Mouse (Mus musculus) kidney, adult 2 months (tissue): ENCODE data around the gene Piezo1. TPM values are rescaled to one million over a fixed set of nuclear protein-coding genes. Genes with fewer than 3 reads are reported as not detected.

Experiments
- DNase-seq: peaks from one replicate; pipeline ENCODE4 v3.0.0; 2021
- H3K27ac ChIP-seq: fragments of 200-500 bp; 2 replicates; pipeline ENCODE4 v1.5.1; 2012; ENCODE audit warnings: low read depth, low read length, control low read depth, inconsistent platforms; ENCODE audit not compliant: insufficient read depth
- H3K27me3 ChIP-seq: fragments of 200-500 bp; replicated peaks from 2 replicates; pipeline ENCODE4 v1.6.1; 2012; ENCODE audit warnings: mild to moderate bottlenecking, moderate library complexity, low read length, inconsistent platforms; ENCODE audit not compliant: control insufficient read depth, insufficient read depth
- H3K36me3 ChIP-seq: fragments of 200-500 bp; 2 replicates; pipeline ENCODE4 v1.6.1; 2012; ENCODE audit warnings: mild to moderate bottlenecking, moderate library complexity, low read length, inconsistent platforms; ENCODE audit not compliant: control insufficient read depth, insufficient read depth
- H3K4me1 ChIP-seq: fragments of 200-500 bp; 2 replicates; pipeline ENCODE4 v1.6.1; 2011; ENCODE audit warnings: low read length; ENCODE audit not compliant: control insufficient read depth, insufficient read depth
- H3K4me3 ChIP-seq: fragments of 200-500 bp; 2 replicates; pipeline ENCODE4 v1.5.1; 2011; ENCODE audit warnings: mild to moderate bottlenecking, low read depth, low read length, control low read depth; ENCODE audit not compliant: insufficient read depth
- CTCF ChIP-seq: fragments of 200-500 bp; conservative IDR thresholded peaks from 2 replicates; pipeline ENCODE4 v1.5.1; 2011; ENCODE audit warnings: low read depth, mild to moderate bottlenecking, control low read depth, low read length, moderate library complexity, mixed read lengths; ENCODE audit not compliant: insufficient read depth, insufficient read length
- POLR2A ChIP-seq: fragments of 200-500 bp; IDR thresholded peaks from one replicate; pipeline ENCODE4 v1.6.1; 2011; ENCODE audit warnings: low read depth, low read length, control low read depth
- WGBS: fragments of 180-500 bp; shearing (Covaris S2); methylation state at CpG from one replicate; pipeline ENCODE4 v1.1.7; 2018; 5-methylcytosine and 5-hydroxymethylcytosine counted together
- polyA plus RNA-seq: library from polyadenylated mRNA; depleted of rRNA; stranded (reverse); fragments of >200 nt; gene quantifications from 2 replicates; pipeline ENCODE4 v1.2.3, GENCODE M21; 2012

The Piezo1 gene
- polyA plus RNA-seq, 1 experiment = 102 TPM

DNA sequence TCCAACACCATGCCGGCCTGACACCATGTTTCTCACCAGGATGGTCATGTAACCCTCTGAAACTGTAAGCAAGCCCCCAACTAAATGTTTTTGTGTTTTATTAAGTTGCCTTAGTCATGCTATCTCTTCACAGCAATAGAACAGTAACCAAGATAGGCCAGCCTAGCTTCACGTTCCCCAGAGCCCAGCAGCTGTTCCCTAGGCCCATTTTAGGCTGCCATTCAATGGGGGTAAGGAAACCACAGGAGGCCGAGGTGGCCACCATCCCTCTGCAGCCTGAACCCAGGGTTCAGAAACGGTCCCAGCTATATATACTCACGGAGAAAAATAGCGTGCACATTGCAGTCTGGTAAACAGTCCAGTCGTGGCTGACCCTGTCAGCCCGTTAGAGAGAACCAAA is 7.0 kb downstream of the Piezo1 start:
- Histone ChIP-seq H3K27ac (no peak overlapping the region), H3K27me3 (no peaks in the 10 kb centered on the region), H3K36me3 (no peaks in the 10 kb centered on the region), H3K4me3 (no peak overlapping the region), H3K4me1 (peaks cover 32% of the 10 kb centered on the region)
- WGBS = 93% methylated on average over 8 of the region's 8 CpGs
- DNase-seq = no peak
- no peak for TF ChIP-seq CTCF
- no peak for TF ChIP-seq POLR2A

- TF ChIP-seq POLR2A = no peak
- no peak for TF ChIP-seq CTCF
- Histone ChIP-seq H3K4me3 (no peak overlapping the region), H3K27ac (no peak overlapping the region), H3K4me1 (peaks cover 17% of the 10 kb centered on the region; the same call in 1 of the 2 replicates), H3K36me3 (no peaks in the 10 kb centered on the region), H3K27me3 (no peaks in the 10 kb centered on the region)
- 73% methylated on average over 9 of the region's 9 CpGs for WGBS
- no peak for DNase-seq
These were observed 12.6 kb downstream of the Piezo1 start for GRCm38 (mm10) chr8:122538310-122539076.

GRCm38 (mm10) chr8:122537812-122538211 is 13.3 kb downstream of the Piezo1 start:
- no peak overlapping the region for H3K27ac ChIP-seq

GRCm38 (mm10) chr8:122537033-122537432 is 14.1 kb downstream of the Piezo1 start:
- Histone ChIP-seq H3K36me3 (no peaks in the 10 kb centered on the region), H3K4me3 (no peak overlapping the region), H3K4me1 (peaks cover 25% of the 10 kb centered on the region), H3K27me3 (no peaks in the 10 kb centered on the region), H3K27ac (peak overlapping the region; percentile 53)
- TF ChIP-seq CTCF (no peak), POLR2A (no peak)
- WGBS = 32% methylated on average over 6 of the region's 6 CpGs
- DNase-seq = peak; percentile 74

More at GRCm38 (mm10) chr8:122537812-122538211, 13.3 kb downstream of the Piezo1 start:
- TF ChIP-seq POLR2A = no peak
- no peaks in the 10 kb centered on the region for H3K27me3 ChIP-seq
- WGBS = 79% methylated on average over 2 of the region's 2 CpGs
- peaks cover 22% of the 10 kb centered on the region for H3K4me1 ChIP-seq
- no peak overlapping the region for H3K4me3 ChIP-seq
- DNase-seq = no peak
- H3K36me3 ChIP-seq = no peaks in the 10 kb centered on the region

GRCm38 (mm10) chr8:122531312-122531711 is 19.8 kb downstream of the Piezo1 start:
- WGBS = 67% methylated on average over 8 of the region's 8 CpGs

GRCm38 (mm10) chr8:122529159-122529558 is 22.0 kb downstream of the Piezo1 start:
- H3K36me3 ChIP-seq = no peaks in the 10 kb centered on the region
- TF ChIP-seq POLR2A (no peak), CTCF (no peak)
- WGBS = 58% methylated on average over 4 of the region's 4 CpGs
- no peaks in the 10 kb centered on the region for H3K27me3 ChIP-seq
- peak; percentile 94 for DNase-seq
- H3K4me1 ChIP-seq = peaks cover 61% of the 10 kb centered on the region
- peak overlapping the region; percentile 46 for H3K27ac ChIP-seq
- no peak overlapping the region for H3K4me3 ChIP-seq

More at GRCm38 (mm10) chr8:122531312-122531711, 19.8 kb downstream of the Piezo1 start:
- TF ChIP-seq POLR2A = no peak
- no peak for TF ChIP-seq CTCF
- no peak for DNase-seq
- H3K27ac ChIP-seq = no peak overlapping the region
- H3K27me3 ChIP-seq = no peaks in the 10 kb centered on the region
- no peaks in the 10 kb centered on the region for H3K36me3 ChIP-seq
- peaks cover 39% of the 10 kb centered on the region for H3K4me1 ChIP-seq
- no peak overlapping the region for H3K4me3 ChIP-seq

DNA sequence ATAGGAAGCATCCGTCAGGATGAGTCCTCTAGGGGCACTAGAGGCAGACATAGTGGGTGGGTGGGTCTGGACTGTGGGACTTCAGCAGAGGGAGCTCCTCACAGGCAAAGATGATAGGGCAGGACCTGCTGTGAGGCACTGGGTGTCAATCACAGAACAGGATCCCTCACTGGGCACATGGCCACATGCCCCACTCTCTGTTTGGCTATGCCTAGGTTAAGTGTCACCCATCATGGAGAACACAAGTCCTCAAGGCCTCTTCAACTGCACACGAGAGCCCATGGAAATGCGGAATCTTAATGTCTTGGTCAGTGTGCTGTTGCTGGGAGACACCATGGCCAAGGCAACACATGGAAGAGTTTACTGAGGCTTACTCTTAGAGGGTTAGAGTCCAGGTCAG is 23.2 kb downstream of the Piezo1 start:
- no peak for TF ChIP-seq CTCF
- TF ChIP-seq POLR2A = no peak
- 88% methylated on average over 3 of the region's 3 CpGs for WGBS
- H3K27ac ChIP-seq = no peak overlapping the region

More for the DNA sequence above, 23.2 kb downstream of the Piezo1 start:
- H3K4me1 ChIP-seq = peaks cover 66% of the 10 kb centered on the region
- H3K27me3 ChIP-seq = no peaks in the 10 kb centered on the region
- H3K36me3 ChIP-seq = no peaks in the 10 kb centered on the region
- no peak for DNase-seq
- H3K4me3 ChIP-seq = no peak overlapping the region
